Mouse (Mus musculus): ENCODE data around the gene Nos1ap.

The Nos1ap gene

GRCm38 (mm10) chr1:170589219-170590040 lies at the start of gene Nos1ap:
Nos1ap (minus strand) TSS chr1:170589861.
- peak; percentile 82 for DNase-seq

- DNase-seq, result no peak
These were observed 49.3 kb upstream of the Nos1ap start for GRCm38 (mm10) chr1:170638941-170639340.

- no peak for DNase-seq
These were observed 43.2 kb upstream of the Nos1ap start for GRCm38 (mm10) chr1:170632856-170633255.

GRCm38 (mm10) chr1:170632385-170632784 lies 42.7 kb upstream of the Nos1ap start:
- DNase-seq, result peak; percentile 82

GRCm38 (mm10) chr1:170631571-170631970 lies 41.9 kb upstream of the Nos1ap start:
- no peak for DNase-seq

GRCm38 (mm10) chr1:170630489-170630888 lies 40.8 kb upstream of the Nos1ap start:
- no peak for DNase-seq

- no peak for DNase-seq
These were observed 33.8 kb upstream of the Nos1ap start for GRCm38 (mm10) chr1:170623432-170623831.

- no peak for DNase-seq
These were observed 33.3 kb upstream of the Nos1ap start for GRCm38 (mm10) chr1:170622934-170623333.

- no peak for DNase-seq
These were observed 30.2 kb upstream of the Nos1ap start for GRCm38 (mm10) chr1:170619686-170620374.

- DNase-seq, result peak; percentile 72
These were observed 23.6 kb upstream of the Nos1ap start for GRCm38 (mm10) chr1:170612968-170613872.

- DNase-seq, result no peak
These were observed 22.0 kb upstream of the Nos1ap start for GRCm38 (mm10) chr1:170611631-170612030.

GRCm38 (mm10) chr1:170610695-170611094 lies 21.0 kb upstream of the Nos1ap start:
- no peak for DNase-seq

GRCm38 (mm10) chr1:170610289-170610688 lies 20.6 kb upstream of the Nos1ap start:
- DNase-seq, result no peak

GRCm38 (mm10) chr1:170609872-170610271 lies 20.2 kb upstream of the Nos1ap start:
- no peak for DNase-seq

GRCm38 (mm10) chr1:170608461-170609071 lies 18.9 kb upstream of the Nos1ap start:
- no peak for DNase-seq

- DNase-seq, result no peak
These were observed 17.7 kb upstream of the Nos1ap start for GRCm38 (mm10) chr1:170607231-170607917.

- DNase-seq, result no peak
These were observed 15.8 kb upstream of the Nos1ap start for GRCm38 (mm10) chr1:170605228-170606001.

GRCm38 (mm10) chr1:170594575-170594974 lies 4.9 kb upstream of the Nos1ap start:
- DNase-seq, result no peak

GRCm38 (mm10) chr1:170590531-170590930 lies 870 bp upstream of the Nos1ap start:
- no peak for DNase-seq

GRCm38 (mm10) chr1:170590041-170590360 lies 340 bp upstream of the Nos1ap start:
- DNase-seq, result no peak

GRCm38 (mm10) chr1:170588879-170589218 lies 812 bp downstream of the Nos1ap start:
- no peak for DNase-seq

GRCm38 (mm10) chr1:170588353-170588752 lies 1.3 kb downstream of the Nos1ap start:
- no peak for DNase-seq

Data from right cerebral cortex, postnatal 14 days (tissue).